Mouse (Mus musculus): ENCODE data around the gene Gm7029.
"Not testable (repeated sequence)": the region's sequence is repeated elsewhere in the genome, so short reads cannot be mapped to it uniquely, and the experiment has no call there.

DNA sequence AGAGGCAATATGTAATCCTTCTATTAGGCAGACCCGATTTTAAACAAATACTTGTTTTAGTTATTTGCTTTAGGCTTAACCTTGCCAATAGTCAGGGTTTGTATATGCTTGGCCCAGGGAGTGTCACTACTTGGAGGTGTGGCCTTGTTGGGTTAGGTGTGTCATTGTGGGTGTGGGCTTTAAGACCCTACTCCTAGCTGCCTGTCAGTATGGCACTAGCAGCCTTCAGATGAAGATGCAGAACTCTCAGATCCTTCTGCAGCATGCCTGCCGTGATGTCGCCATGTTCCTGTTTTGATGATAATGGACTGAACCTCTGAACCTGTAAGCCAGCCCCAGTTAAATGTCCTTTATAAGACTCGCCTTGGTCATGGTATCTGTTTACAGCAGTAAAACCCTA lies 19.4 kb downstream of the Gm7029 start:
- TF ChIP-seq POLR2A (IDR thresholded peaks at IDR 0.05; ENCODE audit: low read depth, low read length); CTCF (IDR thresholded peaks at IDR 0.05; ENCODE audit: extremely low read depth, insufficient read depth, insufficient read length, insufficient replicate concordance): not testable (repeated sequence)

All from spleen, adult 2 months (tissue).